Mouse (Mus musculus) testis, adult 2 months (tissue): ENCODE results near the gene Olfr961. TPM values are rescaled to one million over a fixed set of nuclear protein-coding genes. Genes with fewer than 3 reads are reported as not detected.

ENCODE experiments used
- H3K27ac ChIP-seq: fragments of 200-500 bp; 2 replicates; pipeline ENCODE4 v1.5.1; 2012; ENCODE audit warnings: low read depth, low read length; ENCODE audit not compliant: control insufficient read depth, insufficient read depth
- H3K27me3 ChIP-seq: fragments of 200-500 bp; 2 replicates; pipeline ENCODE4 v1.6.1; 2012; ENCODE audit warnings: mild to moderate bottlenecking, low read length, moderate library complexity; ENCODE audit not compliant: control insufficient read depth, insufficient read depth
- H3K36me3 ChIP-seq: fragments of 200-500 bp; 2 replicates; pipeline ENCODE4 v1.6.1; 2012; ENCODE audit warnings: mild to moderate bottlenecking, low read length; ENCODE audit not compliant: control insufficient read depth, insufficient read depth
- H3K4me1 ChIP-seq: fragments of 200-500 bp; 2 replicates; pipeline ENCODE4 v1.6.1; 2012; ENCODE audit warnings: low read length; ENCODE audit not compliant: control insufficient read depth, insufficient read depth
- H3K4me3 ChIP-seq: fragments of 200-500 bp; 2 replicates; pipeline ENCODE4 v1.5.1; 2012; ENCODE audit warnings: low read depth, mild to moderate bottlenecking, low read length, moderate library complexity, mixed read lengths; ENCODE audit not compliant: control insufficient read depth
- CTCF ChIP-seq: fragments of 200-500 bp; IDR thresholded peaks from 2 replicates; pipeline ENCODE4 v1.5.1; 2012; ENCODE audit warnings: low read depth, mild to moderate bottlenecking, inconsistent platforms, low read length, moderate library complexity; ENCODE audit not compliant: control insufficient read depth, insufficient read depth, insufficient replicate concordance
- POLR2A ChIP-seq: fragments of 200-500 bp; IDR thresholded peaks from 2 replicates; pipeline ENCODE4 v1.6.1; 2012; ENCODE audit warnings: low read depth, mild to moderate bottlenecking, inconsistent platforms, low read length, moderate library complexity; ENCODE audit not compliant: control insufficient read depth
- polyA plus RNA-seq: library from polyadenylated mRNA; depleted of rRNA; stranded (reverse); fragments of >200 nt; gene quantifications from 2 replicates; pipeline ENCODE4 v1.2.3, GENCODE M21; 2012; rRNA removed

Gene Olfr961
- 0.10 TPM in 1 of 2 replicates, not detected in the other for polyA plus RNA-seq

DNA sequence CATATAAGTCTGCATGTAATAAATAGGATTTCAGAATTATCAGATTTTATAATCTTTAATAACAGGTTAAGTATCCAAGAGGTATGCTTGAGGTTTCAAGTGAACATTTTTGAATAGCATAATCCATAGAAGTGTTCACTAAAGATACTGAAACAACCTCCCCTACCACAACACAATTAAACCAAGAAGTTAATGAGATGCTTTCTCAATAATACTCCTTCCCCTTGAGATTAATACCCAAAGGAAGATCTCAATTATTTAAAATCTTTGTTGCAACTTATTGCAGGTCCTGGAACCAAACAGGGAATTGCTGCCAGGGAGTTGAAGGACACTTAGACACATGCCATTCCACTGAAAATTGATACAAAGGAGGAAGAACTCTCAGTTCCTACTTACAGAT lies at the start of gene Olfr961:
Gene Olfr961, plus strand, starts transcription at position 301 of the 400 bp plus-strand sequence.
- H3K4me1 ChIP-seq = no peaks in the 10 kb centered on the region
- H3K27ac ChIP-seq = no peak within 1 kb of the TSS
- TF ChIP-seq CTCF = no peak
- no peak for TF ChIP-seq POLR2A
- H3K36me3 ChIP-seq = no peaks in the 10 kb centered on the region
- H3K27me3 ChIP-seq = no peaks in the 10 kb centered on the region
- H3K4me3 ChIP-seq = no peak within 1 kb of the TSS

- no peak overlapping the region for H3K27ac ChIP-seq
Measured at GRCm38 (mm10) chr9:39602536-39603332, 42.2 kb upstream of the Olfr961 start.

GRCm38 (mm10) chr9:39603333-39603845 lies 41.5 kb upstream of the Olfr961 start:
- Histone ChIP-seq H3K27me3 (no peaks in the 10 kb centered on the region), H3K27ac (no peak overlapping the region), H3K4me3 (no peak overlapping the region), H3K36me3 (no peaks in the 10 kb centered on the region), H3K4me1 (peaks cover 4% of the 10 kb centered on the region)
- TF ChIP-seq CTCF (no peak), POLR2A (no peak)

More at GRCm38 (mm10) chr9:39602536-39603332, 42.2 kb upstream of the Olfr961 start:
- H3K27me3 ChIP-seq = no peaks in the 10 kb centered on the region
- no peak overlapping the region for H3K4me3 ChIP-seq
- no peak for TF ChIP-seq CTCF
- no peak for TF ChIP-seq POLR2A
- peaks cover 4% of the 10 kb centered on the region for H3K4me1 ChIP-seq
- no peaks in the 10 kb centered on the region for H3K36me3 ChIP-seq

DNA sequence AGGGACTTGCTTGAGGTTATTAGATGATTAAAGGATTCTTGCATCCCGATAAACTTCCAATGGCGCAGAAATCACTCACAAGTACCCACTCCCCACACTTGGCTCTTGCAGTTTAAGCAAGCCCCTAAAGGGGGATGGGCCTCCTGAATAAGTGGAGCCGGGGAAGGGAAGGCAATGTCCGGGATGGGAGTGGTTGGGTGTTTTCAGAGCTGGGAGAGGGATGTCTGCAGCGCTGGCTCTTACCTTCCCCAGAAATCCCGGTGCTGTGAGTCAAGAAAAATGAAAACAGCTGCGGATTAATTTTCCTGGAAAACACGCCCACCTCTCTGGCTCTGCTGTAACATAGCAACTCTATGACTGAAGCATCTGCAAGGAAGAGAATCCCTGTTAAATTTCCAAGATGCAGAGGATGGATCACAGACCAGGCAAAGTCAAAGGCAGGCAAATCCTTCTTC lies 40.9 kb upstream of the Olfr961 start, which contains the start of gene AW551984:
Gene AW551984, minus strand, starts transcription at position 405 of the 455 bp plus-strand sequence.
- TF ChIP-seq POLR2A (no peak), CTCF (no peak)
- peaks cover 4% of the 10 kb centered on the region for H3K4me1 ChIP-seq
- H3K4me3 ChIP-seq = no peak within 1 kb of the TSS
- no peaks in the 10 kb centered on the region for H3K36me3 ChIP-seq
- no peaks in the 10 kb centered on the region for H3K27me3 ChIP-seq
- H3K27ac ChIP-seq = no peak within 1 kb of the TSS

DNA sequence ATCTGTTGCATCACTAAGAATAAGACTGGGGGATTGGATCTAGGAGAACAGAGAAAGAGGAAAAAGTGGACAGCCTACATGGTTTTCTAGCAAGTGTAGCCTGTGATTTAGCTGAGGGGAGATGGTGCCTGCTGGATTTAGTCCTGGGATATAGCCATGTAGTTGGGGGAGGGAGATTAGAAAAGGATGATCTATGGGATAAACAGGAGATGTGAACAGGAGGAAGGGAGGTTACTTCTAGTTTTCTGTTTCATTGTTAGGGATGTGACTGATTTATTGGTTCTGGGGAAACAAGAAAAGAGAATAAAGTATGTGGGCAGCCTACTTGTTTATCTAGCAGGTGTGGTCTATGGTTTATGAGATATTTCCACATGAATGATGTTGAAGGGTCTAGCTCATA lies 36.4 kb upstream of the Olfr961 start:
- H3K27ac ChIP-seq = no peak overlapping the region
- no peak for TF ChIP-seq CTCF
- no peak for TF ChIP-seq POLR2A
- H3K27me3 ChIP-seq = no peaks in the 10 kb centered on the region
- H3K4me1 ChIP-seq = peaks cover 2% of the 10 kb centered on the region; the same call in 1 of the 2 replicates
- no peaks in the 10 kb centered on the region for H3K36me3 ChIP-seq
- H3K4me3 ChIP-seq = no peak overlapping the region

DNA sequence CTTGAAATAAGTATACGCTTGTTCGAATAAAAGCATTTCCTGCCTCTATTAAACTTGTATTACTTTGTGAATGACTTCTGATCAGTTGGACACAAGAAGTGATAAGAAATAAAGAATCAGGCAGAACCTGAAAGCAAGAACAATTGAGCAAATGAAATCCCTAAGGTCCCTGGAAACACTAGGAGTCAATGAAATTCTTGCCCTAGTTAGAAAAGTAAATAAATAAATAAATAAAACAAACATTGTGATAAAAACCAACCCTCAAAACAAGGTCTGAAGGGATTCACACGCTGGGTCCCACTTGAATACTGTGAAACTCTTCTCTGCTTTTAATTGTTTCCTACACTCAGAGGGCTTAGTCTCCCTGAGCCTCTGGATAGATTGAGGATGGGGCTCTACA lies 34.5 kb upstream of the Olfr961 start, which contains the start of gene Olfr148:
Gene Olfr148, plus strand, starts transcription at position 301 of the 400 bp plus-strand sequence.
- no peaks in the 10 kb centered on the region for H3K27me3 ChIP-seq
- no peaks in the 10 kb centered on the region for H3K36me3 ChIP-seq
- no peak for TF ChIP-seq POLR2A
- no peak for TF ChIP-seq CTCF
- H3K4me1 ChIP-seq = no peaks in the 10 kb centered on the region
- no peak within 1 kb of the TSS for H3K4me3 ChIP-seq
- H3K27ac ChIP-seq = no peak within 1 kb of the TSS

- H3K4me3 ChIP-seq = no peak overlapping the region
- no peaks in the 10 kb centered on the region for H3K36me3 ChIP-seq
- TF ChIP-seq POLR2A = no peak
- no peak for TF ChIP-seq CTCF
- H3K4me1 ChIP-seq = no peaks in the 10 kb centered on the region
- H3K27ac ChIP-seq = no peak overlapping the region
- H3K27me3 ChIP-seq = no peaks in the 10 kb centered on the region
Measured at GRCm38 (mm10) chr9:39611953-39612352, 32.9 kb upstream of the Olfr961 start.
